Mouse (Mus musculus) embryonic stem cell, embryonic (primary cell): ENCODE measurements at regions not wholly inside any gene's neighbourhood (a gene's known extent, or its start where the extent isn't known, plus 50 kb on each side); places are given as distances from the start of the nearest gene placed in this dataset.
"Not testable (repeated sequence)": the region's sequence is repeated elsewhere in the genome, so short reads cannot be mapped to it uniquely, and the experiment has no call there.

ENCODE experiments used
- CTCF ChIA-PET, 4 experiments: fragments of 300-600 bp in 2 of 4; fragments of 350-600 bp in 2 of 4; sonication (Branson Sonifier 250); formaldehyde crosslinking; loops; one replicate each; lab custom pipeline; 2022; ENCODE audit warnings: inconsistent platforms in 2 of 4; lab: Charles Lee
- POLR2A ChIA-PET, 4 experiments: fragments of 300-600 bp in 2 of 4; fragments of 350-600 bp in 2 of 4; sonication (Branson Sonifier 250); formaldehyde crosslinking; loops; one replicate each; lab custom pipeline; 2022; ENCODE audit warnings: antibody characterized with exemption in 4 of 4, inconsistent platforms in 1 of 4; lab: Charles Lee

DNA sequence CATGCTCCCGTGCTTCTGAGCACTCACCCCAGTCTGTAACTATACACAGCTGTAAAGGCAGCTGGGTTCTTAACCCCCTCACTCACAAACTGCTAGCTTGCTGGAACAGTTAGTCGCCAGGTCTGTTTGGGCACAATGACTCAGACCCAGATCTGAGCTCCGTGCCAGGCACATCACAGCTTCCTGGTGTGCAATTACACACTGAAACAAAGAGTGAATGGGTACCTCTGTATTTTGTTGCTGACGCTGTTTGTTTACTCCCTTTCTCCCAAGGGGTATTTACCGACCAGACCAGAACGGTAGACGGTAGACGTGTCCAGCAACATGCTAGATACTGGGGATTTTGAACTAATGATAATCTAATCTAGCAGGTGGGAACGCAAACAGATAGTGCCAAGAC is 99.3 kb downstream of the Sox4 start:
- ChIA-PET POLR2A (interaction anchor here in 2 of 4 experiments (0.6 to 1.5 kb wide), 6 partner anchors 9 to 656 kb away, joined by 3 to 4 read pairs (median 3); no protein-coding TSS in a partner anchor), CTCF (interaction anchor here in 1 of 4 experiments (0.7 to 0.8 kb wide), 2 partner anchors 72 to 116 kb away, joined by 13 to 16 read pairs; no protein-coding TSS in a partner anchor)

DNA sequence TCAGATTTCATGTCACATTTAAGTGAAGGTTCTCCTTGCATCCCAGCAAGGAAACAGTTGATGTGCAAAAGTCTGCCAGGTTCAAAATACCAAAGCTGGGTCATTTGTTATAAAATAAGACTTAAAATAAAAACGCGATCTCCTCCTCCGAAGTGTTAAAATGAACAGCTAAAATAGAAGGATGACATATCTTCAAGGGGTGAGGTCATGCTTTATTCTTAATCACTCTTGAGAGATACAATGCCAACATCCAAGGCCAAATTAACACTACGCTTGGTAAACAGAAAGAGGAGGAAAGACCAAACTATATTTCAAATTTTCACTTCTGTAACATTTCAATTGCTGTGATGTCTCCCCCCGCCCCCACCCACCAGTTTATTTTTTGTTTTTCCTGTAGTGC is 105.2 kb downstream of the Sox4 start:
- CTCF ChIA-PET = no interaction called here
- POLR2A ChIA-PET = no interaction called here

DNA sequence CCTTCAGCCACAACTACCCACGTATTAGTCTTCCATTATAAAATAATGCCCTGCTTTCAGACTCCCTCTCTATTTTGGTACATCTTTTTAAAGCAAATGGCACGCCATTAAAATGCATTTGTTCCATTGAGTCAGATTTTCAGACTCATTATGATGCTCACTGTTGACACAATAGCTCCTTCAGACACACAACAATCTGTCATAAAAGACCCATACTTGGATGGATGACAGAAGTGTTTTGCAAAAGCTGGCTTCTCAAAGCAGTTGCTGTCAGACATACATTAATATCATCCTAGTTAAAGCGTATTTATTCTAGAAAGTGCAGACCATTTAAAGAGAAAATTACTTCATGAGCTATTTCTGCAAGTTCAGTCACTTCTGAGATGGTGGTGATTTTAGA is 106.0 kb downstream of the Sox4 start:
- CTCF ChIA-PET = no interaction called here
- POLR2A ChIA-PET = interaction anchor here in 2 of 4 experiments (0.6 kb wide), 2 partner anchors 10 to 199 kb away, joined by 3 read pairs; no protein-coding TSS in a partner anchor

DNA sequence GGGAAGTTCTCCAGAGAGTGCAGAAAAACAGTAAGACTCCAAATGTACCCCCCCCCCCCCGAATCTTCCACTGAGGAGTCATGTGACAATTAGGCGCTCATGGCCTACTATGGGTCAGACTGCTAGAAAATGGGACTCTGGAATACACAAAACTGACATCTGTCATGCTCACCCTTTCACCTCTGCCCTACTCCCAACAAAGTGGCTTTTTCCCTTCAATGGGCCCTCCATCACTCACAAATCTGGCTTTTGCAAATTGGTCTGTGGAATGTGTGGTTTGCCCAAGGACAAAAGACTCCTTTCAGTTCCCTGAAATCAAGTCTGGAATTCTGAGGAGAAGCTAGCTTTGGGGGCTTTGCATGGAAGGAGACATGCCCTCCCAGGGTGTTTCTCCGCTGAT is 109.0 kb downstream of the Sox4 start:
- ChIA-PET POLR2A (interaction anchor here in 3 of 4 experiments (0.5 to 1.6 kb wide), 4 partner anchors 9 to 109 kb away, joined by 3 to 5 read pairs (median 4); partner anchors contain the start of gene Sox4 (in 1 of the 3)), CTCF (interaction anchor here in 1 of 4 experiments (0.6 kb wide), 1 partner anchor 144 kb away, joined by 3 read pairs; no protein-coding TSS in a partner anchor)

DNA sequence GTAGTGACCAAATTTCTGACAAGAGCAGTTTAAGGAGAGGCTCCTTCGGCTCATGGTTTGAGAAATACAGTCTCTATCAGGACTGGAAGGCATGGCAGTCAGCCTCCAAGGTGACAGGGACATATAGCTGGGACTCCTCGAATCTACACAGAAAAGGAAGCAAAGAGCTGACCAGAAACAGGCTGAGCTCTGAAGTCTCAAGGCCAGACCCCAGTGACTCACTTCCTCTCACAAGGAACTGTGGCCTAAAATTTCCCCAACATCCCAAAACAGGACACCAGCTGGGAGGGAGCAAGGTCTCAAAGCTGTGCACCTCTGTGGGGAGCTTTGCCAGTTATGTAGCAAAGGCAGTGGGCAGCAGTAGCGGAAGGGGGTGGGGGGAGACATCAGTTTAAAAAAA is 110.7 kb downstream of the Sox4 start:
- ChIA-PET POLR2A (interaction anchor here in 1 of 4 experiments (0.5 to 0.8 kb wide), 3 partner anchors 20 to 943 kb away, joined by 3 to 4 read pairs (median 3); no protein-coding TSS in a partner anchor), CTCF (no interaction called here)

DNA sequence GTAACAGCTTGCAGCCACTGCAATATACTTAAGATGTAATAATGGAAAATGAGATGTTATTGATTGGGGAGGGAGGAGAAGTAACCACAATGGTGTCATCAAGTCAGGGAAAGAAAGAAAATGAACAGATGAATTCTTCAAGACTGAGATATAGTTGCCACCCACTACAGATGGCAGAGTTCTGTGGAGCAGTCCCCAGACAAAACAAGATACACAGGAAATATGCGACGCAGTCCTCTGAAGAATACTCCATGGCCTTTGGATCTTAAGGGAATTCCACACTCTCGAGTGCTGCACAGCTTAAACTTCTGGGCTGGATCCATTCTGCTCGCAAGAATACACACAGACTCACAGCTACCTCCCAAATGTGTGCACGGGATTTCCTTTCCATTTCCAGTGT is 113.4 kb downstream of the Sox4 start:
- ChIA-PET POLR2A (no interaction called here), CTCF (no interaction called here)

DNA sequence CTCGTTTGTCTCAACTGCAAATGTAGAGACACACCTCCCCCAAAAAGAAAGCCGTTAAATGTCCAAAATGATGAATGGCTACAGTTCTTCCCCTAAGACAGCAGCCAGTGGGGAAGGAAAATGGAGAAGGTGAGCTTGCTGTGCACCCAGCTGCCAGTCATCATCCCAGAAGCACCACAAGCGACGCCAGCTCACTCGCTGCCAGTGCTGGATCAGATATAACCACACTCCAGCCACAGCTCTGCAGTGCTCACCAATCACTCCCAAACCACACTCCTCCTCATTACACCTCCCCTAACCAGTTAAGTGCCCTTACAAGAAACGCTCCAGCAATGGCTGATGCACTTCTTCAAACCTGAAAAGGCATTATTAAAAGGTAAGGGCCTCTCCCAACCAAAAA is 114.4 kb downstream of the Sox4 start:
- ChIA-PET POLR2A (interaction anchor here in 1 of 4 experiments (0.7 kb wide), 1 partner anchor 102 kb away, joined by 4 read pairs; no protein-coding TSS in a partner anchor), CTCF (no interaction called here)

DNA sequence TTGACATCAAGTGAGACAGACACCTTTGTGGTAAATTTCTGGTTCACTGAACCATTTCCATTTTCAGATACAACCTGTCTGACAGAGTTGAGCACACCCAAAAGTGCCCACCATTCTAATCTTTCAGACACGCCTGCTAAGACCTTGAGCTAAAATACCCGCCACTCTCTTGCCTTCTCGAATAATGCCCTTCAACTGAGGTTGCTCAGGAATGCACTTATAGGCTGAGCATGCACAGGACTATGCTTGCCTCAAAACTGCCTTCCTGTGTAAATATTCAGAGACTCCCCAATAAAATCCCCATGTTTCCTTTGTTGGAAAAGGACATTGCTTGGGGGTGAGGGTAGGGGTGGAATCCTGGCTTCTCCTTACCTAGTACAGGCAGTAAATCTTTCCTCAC is 115.3 kb downstream of the Sox4 start:
- POLR2A ChIA-PET = interaction anchor here in 1 of 4 experiments (0.7 kb wide), 1 partner anchor 9 kb away, joined by 3 read pairs; no protein-coding TSS in a partner anchor
- CTCF ChIA-PET = no interaction called here

DNA sequence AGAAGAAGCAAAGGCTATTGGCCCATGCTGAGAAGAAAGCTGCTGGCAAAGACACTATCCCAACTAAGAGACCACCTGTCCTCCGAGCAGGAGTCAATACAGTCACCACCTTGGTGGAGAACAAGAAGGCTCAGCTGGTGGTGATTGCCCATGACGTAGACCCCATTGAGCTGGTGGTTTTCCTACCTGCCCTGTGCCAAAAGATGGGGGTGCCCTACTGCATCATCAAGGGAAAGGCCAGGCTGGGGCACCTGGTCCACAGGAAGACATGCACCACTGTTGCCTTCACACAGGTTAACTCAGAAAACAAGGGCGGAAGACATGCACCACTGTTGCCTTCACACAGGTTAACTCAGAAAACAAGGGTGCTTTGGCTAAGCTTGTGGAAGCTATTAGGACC is 116.3 kb downstream of the Sox4 start:
- POLR2A ChIA-PET = interaction anchor here in 1 of 4 experiments (0.6 kb wide), 1 partner anchor 840 kb away, joined by 3 read pairs; no protein-coding TSS in a partner anchor
- CTCF ChIA-PET = not testable (repeated sequence)

DNA sequence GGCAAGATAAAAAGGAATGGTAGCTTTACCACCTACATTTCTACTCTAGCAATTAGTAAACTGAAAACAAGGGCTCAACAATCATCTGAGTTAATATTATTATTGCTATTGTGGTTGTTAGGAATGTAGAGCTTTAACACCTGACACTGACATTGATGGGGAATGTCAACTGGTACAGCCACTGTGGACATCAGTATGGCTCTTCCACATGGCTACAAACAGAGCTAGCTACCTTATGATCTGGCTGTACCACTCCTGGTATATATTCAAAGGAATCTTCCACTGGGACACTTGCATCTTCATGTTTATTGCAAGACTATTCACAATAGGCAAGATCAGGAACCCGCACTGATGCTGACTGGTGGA is 119.8 kb downstream of the Sox4 start:
- CTCF ChIA-PET = no interaction called here
- POLR2A ChIA-PET = interaction anchor here in 2 of 4 experiments (0.6 to 0.8 kb wide), 2 partner anchors 32 to 377 kb away, joined by 3 to 7 read pairs; no protein-coding TSS in a partner anchor

DNA sequence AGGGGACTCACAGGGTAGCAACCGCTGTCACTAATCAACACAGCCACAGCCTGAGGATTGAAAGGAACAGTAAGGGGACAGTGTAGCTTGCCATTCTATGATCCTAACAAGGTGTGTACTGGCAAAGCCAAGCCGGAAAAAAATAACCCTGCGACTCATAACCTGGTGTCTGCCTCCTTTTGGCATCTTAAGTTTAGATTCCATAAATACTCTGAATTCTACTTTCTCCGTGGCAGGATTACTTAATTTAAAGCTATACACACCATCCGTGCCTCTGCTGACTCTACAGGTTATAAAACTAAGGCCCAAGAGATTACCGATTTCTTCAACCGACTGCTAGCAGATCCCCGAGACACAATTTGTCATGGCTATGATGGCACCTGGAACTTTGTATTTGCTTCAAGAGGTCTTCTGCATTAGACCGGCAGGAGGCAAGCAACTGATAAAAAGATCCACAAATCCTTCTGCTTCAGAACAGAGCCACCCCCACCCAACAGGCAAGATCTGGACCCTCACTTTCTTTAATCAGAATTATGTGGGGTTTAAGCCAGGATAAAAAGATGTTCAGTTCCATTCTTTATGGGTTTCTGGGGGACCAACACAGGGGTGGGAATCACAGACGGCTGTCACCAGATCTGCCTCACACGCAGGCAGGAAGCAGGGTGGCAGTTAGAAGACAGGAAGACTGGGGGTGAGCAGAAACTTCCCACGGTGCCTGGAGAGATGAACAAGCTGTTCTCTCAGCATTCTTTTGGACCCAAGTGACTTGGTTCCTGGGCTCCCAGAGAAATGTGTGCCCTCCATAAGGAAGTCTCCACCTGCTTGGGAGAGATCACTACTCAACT is 120.4 kb downstream of the Sox4 start:
- ChIA-PET CTCF (no interaction called here), POLR2A (interaction anchor here in 2 of 4 experiments (0.6 to 0.8 kb wide), 3 partner anchors 33 to 378 kb away, joined by 3 to 7 read pairs (median 3); no protein-coding TSS in a partner anchor)

DNA sequence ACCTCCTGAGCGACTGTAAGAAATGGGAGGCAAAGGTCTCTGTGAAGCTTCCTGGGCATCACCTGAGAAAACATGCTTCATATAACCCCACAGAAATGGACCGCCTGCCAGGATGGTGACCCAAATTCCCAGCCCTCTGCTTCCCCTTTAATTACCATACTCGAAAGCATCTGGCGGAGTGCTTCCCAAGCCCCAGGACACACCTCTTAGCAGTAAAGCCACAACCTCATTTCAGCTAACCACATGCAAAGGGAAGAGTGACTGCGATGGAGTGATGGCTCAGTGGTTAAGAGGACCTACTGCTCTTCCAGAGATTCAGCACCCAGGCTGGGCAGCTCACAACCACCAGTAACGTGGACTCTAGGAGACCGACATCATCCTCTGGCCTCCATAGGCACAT is 127.2 kb downstream of the Sox4 start:
- CTCF ChIA-PET = no interaction called here
- POLR2A ChIA-PET = no interaction called here

DNA sequence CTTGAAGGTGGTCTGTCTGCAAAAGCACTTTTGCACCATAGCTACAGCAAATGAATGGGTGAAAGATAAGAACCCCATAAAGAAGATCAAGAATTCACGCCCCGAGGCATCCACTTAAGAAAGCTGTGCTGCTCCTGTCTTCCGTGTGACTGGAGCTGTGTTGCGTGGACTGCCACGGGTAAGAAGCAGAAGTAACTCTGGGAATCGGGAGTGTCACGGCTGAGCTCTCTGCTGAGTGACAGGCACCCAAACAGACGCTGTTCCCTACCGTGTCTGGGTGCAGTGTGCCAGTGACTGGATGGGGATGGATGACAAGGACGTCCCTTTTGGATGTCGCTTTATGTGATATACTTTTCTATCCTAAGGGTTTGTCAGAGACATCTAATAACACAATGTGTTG is 129.5 kb downstream of the Sox4 start:
- POLR2A ChIA-PET = interaction anchor here in 1 of 4 experiments (1.1 kb wide), 1 partner anchor 49 kb away, joined by 3 read pairs; no protein-coding TSS in a partner anchor
- CTCF ChIA-PET = interaction anchor here in 1 of 4 experiments (0.6 kb wide), 1 partner anchor 1000 kb away, joined by 3 read pairs; no protein-coding TSS in a partner anchor

DNA sequence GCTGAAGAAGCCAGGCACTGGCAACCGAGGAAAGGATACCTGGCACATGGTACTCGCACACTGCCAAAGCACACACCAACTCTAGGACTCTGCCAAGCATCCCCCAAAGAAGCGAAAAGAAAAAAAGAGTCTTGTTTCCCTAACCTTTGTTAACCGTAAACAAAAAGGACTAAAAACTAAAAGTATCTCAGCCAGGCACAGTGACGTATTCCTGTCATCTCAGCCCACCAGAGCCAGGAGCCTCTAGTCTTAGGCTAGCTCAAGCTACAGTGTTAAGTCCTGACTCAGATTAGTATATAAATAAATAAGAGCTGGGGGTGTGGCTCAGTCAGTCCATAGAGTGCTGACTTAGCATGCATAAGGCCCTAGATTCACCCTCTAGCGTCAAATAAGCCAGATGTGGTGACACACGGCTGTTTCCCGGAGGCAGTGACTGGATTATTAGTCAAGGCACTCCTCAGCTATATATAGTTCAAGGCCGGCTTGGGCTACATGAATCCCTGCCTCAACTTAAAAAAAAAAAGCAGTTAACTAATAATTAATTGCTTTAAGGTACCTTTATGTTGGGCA is 130.1 kb downstream of the Sox4 start:
- ChIA-PET POLR2A (interaction anchor here in 2 of 4 experiments (1.0 to 1.1 kb wide), 3 partner anchors 12 to 49 kb away, joined by 3 to 4 read pairs (median 4); no protein-coding TSS in a partner anchor), CTCF (interaction anchor here in 1 of 4 experiments (0.6 kb wide), 1 partner anchor 1000 kb away, joined by 3 read pairs; no protein-coding TSS in a partner anchor)

DNA sequence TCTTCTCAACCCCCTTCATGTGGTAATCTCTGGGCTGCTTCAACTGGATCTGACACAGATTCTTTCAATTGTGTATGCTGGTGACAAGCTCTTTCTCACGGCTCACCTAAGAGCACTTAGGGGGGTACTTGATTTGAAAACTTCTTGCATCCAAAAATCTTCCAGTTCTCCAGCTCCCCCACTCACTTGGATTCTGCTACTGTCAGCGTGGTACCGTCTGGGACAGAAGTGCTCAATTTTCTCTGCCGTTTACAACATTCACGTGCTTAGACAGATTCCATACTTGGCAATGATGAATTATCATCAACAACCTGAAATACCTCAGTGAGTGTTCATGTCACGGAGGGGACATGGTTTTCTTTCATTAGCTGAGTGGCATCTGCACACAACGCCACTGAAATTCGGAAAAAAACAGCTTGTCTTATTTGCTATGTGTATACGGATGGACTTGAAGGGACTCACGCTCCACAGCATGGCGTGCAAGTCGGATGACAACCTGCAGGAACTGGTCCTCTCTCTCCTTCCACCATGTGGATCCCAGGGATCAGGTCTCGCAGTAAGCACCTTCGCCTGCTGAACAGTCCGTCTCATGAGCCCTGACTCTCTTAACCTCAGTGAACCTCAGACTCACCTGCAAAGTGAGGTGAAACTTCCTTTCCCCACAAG is 132.5 kb downstream of the Sox4 start:
- CTCF ChIA-PET = no interaction called here
- POLR2A ChIA-PET = interaction anchor here in 1 of 4 experiments (0.5 kb wide), 1 partner anchor 136 kb away, joined by 3 read pairs; no protein-coding TSS in a partner anchor

DNA sequence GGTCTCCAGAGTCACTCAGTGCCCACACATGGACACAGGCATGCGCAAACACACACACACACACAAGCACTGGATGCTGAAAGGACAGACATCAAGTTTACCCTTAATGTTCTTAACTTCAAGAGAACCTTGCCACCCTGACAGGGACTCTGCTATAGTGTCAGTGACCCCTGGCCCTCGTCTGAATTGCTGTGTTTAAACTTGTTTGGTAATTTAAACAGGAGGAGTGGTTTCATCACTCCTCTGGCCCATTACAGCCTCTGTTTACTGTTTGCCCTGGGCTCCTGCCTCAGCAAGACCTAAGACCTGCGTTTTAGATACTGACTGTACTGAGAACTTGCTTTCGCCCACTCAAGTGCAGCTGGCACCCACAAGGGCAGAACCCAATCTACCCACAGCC is 139.4 kb downstream of the Sox4 start:
- POLR2A ChIA-PET = interaction anchor here in 1 of 4 experiments (0.8 to 1.6 kb wide), 4 partner anchors 8 to 163 kb away, joined by 3 to 4 read pairs (median 3); no protein-coding TSS in a partner anchor
- CTCF ChIA-PET = no interaction called here

DNA sequence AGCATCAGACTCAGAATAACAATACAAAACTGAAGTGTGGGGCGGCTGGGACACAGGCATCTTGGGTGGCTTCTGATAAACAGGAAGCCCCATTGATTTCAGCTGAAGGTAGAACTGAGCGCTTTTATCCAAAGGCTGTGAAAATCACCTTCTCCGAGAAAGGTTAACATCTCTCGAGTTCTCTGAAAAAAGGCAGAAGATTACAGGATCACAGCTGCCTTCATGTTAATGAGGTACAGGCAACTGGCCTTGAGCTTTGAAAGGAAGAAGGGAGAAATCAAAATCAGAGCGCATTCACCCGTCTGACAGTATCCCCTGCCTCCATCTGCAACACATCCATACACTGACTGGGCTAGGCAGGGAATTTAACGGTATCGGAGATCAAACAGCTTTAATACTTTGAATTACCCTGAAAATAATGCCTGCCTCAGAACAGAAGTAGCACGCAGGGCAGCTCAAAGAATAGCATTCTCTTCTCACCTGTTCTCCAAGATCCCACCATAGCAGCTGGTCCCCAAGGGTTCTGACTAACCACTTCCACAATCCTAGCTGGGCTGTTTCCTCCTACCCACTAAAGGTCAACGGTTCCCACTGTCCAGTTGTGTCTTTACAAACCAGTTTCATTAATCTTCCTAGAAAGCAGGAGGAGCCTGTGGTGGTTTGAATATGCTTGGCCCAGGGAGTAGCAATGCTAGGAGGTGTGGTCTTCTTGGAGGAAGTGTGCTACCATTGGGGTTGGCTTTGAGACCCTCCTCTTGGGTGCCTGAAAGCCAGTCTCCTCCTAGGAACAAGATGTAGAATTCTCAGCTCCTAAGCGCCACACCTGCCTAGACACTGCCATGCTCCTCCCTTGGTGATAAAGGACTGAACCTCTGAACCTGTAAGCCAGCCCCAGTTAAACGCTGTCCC is 141.6 kb downstream of the Sox4 start:
- ChIA-PET CTCF (no interaction called here), POLR2A (interaction anchor here (0.5 to 4.2 kb wide), 12 partner anchors 11 to 1224 kb away, joined by 3 to 21 read pairs (median 4); partner anchors contain the start of gene Sox4 (in 1 of the 4))
